Mouse (Mus musculus): ENCODE results near the gene Slc5a6.
A peak's percentile ranks its signal among the peaks of the same experiment; 100 is the strongest.
"Not testable (repeated sequence)": the region's sequence is repeated elsewhere in the genome, so short reads cannot be mapped to it uniquely, and the experiment has no call there.

The Slc5a6 gene

DNA sequence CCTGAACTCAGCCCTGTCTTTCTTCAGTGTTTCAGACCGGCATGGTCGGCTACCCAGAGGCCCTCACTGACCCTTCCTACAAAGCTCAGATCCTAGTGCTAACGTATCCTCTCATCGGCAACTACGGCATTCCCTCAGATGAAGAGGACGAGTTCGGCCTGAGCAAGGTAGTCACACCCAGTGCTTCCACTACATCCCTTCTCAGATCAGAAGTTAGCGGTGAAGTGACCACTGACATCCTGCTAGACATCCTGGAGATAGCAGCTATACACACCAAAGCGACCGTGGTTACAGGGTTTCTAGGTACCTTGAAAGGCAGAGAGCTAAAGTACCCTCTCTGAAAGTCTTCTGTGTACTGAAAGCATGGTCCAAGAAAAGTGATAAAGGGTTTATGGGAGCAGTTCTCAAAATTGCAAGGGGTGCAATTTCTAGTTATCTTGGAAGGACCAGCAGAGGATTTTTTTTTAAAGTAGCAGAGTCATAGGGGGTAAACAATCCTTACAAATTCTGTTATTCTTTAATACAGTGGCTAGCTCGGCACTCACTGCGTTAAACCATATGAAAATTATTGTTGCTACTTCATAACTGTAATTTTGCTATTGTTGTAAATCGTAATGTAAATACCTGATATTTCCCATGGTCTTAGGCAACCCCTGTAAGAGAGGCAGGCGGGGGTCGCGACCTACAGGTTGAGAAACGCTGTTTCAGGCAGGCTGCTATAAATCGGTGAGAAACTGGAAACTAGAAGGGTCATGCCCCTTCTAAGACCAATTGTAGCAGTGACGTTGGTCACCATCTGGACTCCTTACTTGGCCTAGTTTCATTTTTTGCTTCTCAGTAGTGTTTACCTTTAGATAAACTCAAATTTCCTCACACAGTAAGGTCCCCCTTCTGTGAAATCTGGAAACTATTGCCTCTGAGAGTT is 6.8 kb upstream of the Slc5a6 start:
- DNase-seq (ENCODE audit: low spot score): no peak

DNA sequence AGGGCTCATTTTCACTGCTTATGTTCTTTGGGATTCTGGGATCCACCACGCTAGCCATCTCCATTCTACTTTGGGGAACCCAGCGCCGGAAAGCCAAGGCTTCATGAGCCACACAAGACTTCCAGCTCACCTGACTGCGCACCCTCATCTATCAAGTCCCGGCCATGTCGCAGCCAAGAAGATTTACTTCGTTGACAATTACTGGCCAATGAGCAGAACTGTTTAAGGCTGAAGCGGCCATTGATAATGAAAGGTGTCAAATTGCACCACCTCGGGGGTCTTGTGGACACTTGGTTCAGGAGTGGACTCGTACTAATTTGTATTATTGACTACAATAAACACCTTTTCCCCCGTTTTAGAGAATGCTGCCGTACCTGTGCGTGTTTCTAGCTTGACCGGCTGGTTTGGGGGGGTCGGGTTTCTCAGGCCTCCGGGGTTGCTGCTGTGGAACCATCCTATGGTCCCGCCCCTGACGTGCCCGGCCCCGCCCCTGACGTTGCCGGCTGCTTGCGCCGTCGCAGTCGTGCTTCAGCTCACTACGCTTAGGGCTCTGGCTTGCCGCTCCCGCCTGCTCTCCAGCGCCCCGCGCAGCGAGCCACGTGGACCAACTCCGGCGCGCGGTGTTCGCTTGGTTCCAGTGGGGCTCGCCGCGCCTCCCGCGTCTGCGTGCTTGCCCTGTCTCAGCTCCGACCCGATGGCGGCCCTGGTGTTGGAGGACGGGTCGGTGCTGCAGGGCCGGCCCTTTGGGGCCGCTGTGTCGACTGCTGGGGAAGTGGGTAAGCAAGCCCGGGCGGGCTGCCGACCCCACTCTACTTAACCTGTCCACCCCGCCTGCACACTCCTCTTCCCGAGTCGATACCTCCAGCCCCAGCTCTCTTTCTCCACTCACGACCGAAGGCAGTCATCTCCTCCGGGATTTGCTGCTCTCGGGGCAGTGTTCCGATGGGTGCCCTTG is 5.8 kb upstream of the Slc5a6 start, which contains the start of gene Cad:
Cad (plus strand) TSS at position 520 of the 955 bp plus-strand sequence.
- peak; percentile 69 for DNase-seq (ENCODE audit: low spot score)

DNA sequence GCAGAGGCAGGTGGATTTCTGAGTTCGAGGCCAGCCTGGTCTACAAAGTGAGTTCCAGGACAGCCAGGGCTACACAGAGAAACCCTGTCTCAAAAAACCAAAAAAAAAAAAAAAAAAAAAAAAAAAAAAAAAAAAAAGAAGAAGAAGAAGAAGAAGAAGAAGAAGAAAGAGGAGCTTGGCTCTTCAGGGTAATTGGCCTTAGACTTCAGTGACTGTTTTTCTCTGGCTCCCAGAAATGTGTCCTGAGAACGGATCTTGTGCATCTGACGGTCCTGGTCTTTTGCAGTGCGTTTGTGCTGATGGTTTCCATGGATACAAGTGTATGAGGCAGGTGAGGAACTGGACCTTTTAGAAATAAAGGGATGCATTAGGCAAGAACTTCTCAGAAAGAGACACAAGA is 5.0 kb upstream of the Slc5a6 start:
- DNase-seq (ENCODE audit: low spot score): not testable (repeated sequence)

DNA sequence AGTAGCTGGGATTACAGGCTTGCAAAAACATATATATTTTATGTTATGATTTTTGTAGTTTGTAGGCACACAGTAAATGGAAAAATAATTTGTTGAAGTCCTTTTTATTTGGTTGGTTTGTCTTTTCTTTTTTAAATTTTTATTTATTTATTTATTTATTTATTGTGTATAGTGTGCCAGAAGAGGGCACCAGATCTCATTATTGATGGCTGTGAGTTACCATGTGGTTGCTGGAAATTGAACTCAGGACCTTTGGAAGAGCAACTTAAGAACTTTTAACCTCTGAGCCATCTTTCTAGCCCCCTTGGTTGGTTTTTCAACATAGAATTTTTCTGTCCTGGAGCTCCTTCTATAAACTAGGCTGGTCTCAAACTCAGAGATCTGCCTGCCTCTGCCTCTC is 1.7 kb upstream of the Slc5a6 start:
- DNase-seq (ENCODE audit: low spot score): no peak

DNA sequence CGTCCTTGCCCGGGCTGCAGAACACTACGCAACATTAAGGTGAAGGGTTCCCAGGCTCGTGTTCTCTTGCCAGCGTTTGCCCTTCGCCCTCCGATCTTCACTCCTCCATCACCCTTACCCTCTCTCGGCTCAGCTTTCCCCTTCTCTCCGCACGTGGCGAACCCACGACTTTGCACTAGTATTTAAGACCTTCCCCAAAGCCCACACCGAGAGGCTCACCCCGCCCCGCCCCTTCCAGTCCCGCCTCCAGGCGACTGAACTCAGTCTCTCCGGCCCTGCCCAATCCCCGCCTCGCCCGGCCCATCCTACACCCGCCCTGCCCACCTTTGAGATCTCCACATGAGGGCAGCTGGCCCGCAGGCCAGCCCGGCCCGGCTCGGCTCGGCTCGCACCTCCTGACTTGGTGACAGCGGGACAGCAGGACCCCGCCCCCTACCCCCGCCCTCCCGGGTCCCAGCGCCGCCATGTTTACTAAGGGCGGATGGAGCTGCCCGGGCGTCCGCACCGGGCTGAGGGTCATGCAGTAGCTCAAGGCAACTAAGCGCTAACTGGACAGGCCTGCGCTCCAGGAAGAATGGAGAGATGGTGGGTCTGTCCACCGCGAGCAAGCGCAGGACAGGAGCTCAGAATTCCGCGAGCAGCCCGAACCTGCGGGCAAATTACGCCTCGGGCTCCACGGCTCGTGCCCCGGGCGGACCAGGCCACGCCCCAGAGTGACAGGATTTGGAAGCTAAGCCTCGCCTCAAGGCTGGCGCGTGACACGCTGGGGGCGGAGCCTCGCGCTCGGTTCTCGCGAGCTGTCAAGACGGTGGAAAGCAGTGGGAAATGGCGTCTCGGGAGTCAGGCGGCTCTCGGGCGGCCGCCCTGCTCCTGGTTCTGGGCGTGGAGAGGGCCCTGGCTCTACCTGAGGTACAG is 619 bp downstream of the Slc5a6 start, which contains the start of gene Atraid:
Atraid (plus strand) TSS at position 465 of the 915 bp plus-strand sequence.
- DNase-seq (ENCODE audit: low spot score): peak; percentile 95

DNA sequence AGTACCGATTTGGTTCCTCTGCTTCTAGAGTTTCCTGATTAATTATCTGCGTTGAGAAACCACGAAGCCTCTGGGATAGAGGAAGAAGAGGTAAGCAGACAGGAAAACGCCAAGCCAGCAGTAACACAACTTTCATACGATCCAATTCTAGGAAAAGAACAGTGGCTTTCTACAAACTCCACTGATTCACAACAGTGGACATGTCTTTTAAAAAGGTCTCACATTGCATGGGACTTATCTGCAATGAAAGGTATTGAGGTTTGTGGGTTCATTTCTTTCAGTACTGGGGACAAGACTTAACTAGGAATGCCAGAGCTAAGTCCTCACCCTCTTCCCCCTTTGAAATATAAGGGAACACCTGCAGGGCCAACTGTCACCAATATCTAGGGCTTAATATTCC is 1.6 kb downstream of the Slc5a6 start:
- no peak for DNase-seq (ENCODE audit: low spot score)

DNA sequence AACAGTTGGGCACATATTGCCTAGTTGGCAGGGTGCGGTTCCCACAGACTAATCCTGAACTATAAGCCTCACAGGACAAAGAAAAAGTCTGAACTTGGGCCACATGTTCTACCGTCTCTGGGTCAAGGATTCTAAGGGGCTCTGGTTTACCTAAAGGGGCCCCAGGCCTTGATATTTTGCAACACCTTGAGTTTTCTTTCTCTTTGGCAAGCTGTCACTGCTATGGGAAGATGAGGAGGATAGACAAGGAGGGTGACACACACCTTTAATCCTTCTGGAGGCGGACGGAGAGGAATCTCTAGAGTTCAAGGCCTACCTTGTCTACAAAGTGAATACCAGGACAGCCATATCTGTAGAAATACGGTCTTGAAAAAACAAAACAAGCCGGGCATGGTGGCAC is 2.3 kb downstream of the Slc5a6 start:
- no peak for DNase-seq (ENCODE audit: low spot score)

DNA sequence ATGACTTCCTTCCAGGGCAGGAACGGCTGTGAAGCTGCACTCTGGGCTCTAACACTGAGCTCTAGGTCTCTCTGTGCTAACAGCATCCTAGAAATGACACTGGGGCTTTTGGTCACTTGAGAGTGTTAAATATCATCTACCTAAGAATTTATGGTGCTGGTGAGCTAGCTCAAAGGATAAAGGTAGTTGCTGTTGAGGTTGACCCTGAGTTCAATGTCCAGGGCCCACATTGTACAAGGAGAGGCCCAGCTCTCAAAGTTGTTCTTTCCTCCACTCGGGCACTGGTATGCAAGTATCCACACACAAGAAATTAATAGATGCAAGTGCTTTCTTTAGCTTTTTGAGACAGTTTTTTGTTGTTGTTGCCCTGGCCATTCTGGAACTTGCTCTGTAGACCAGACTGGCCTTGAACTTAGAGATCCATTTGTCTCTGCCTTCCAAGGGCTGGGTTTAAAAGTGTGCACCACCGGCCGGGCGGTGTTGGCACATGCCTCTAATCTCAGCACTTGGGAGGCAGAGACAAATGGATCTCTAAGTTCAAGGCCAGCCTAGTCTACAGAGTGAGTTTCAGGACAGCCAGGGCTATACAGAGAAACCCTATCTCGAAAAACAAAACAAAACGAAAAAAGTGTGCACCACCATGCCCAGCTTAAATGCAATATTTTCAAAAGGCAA is 10.4 kb downstream of the Slc5a6 start:
- no peak for DNase-seq (ENCODE audit: low spot score)

DNA sequence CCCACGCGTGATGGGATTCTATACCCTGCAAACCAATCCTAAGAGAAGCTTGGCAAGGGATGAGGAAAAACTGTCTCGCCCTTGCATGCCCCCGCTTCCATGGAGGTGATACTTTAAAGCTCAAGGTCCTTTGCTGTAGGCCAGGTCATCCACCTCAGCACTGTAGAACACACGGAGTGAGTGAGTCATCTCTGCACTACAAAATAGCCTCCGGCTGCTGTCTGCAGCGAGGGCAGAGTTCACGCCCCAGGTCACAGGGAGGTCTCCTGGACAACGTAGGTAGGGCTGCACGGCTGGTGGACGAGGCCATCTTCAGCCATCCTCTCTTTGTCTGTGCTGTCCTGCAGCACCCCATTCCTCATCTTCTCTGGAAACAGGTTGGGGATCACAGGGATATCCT is 12.2 kb downstream of the Slc5a6 start:
- DNase-seq (ENCODE audit: low spot score): not testable (repeated sequence)

DNA sequence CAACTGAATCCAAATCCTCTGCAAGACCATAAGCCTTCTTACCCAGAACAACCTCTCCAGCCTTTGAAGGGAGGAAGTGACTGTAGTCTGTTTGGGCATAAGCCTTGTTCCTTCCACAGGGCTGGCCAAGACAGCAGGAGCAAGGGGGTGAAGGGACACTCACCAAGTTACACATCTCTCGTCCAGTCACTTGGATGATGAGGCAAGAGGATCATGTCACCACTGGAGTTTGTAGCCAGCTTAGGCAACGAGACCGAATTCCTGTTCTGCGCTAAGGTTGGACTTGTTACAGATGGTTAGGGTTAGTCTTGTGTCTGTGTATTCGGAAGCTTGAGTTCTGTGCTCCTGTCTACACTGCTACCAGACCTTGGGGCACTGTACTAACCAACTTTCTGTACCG is 14.1 kb downstream of the Slc5a6 start:
- no peak for DNase-seq (ENCODE audit: low spot score)

DNA sequence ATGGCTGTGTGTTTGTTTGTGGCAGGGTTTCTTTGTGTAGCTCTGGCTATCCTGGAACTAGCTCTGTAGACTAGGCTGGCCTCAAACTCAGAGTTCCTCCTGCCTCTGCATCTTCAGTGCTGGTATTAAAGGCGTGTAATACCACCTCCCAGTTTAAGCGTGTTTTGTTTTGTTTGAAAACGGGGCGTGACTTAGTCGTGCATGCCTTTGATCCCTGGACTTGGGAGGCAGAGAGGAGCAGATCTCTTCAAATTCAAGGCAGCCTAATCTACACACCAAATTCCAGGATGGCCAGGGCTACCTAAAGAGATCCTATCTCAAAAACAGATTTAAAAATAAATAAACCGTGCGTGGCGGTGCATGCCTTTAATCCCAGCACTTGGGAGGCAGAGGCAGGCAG is 17.2 kb downstream of the Slc5a6 start:
- no peak for DNase-seq (ENCODE audit: low spot score)

DNA sequence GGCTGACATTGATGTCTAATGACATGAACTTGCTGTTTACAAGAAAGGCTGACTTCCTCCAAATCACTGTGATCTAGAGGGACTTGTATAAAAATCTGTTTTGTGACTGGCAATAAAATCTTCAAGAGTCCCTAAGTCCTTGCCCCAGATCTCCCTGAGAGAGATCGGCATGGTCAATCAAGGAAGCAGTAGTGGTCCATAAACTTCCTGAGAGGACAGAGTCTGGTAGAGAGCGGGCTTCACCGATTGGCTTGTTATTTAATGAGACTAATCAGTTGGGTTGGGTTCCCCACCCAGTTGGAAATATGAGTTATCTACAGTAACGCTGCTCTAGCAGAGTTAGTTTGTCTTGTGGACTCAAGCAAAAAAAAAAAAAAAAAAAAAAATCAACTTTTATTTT is 17.8 kb downstream of the Slc5a6 start:
- DNase-seq (ENCODE audit: low spot score): no peak

DNA sequence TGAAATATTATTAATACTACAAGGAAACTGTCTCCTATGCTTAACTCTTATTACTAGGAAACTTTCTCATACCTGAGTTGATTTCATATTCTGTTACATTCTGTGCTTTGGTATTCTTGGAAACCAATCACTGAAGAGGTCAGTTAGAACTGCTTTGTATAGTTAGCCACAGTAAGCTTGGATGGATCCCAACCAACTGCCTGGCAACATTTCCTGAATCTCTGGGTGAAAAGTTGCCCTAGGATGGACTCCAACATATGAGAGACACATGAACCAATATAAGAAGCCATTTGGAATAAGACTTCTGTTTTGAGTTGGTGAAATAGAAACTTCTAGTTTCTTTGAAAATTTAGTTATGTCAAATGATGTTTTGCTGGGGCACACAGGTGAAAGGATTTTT is 24.1 kb downstream of the Slc5a6 start:
- DNase-seq (ENCODE audit: low spot score): no peak

DNA sequence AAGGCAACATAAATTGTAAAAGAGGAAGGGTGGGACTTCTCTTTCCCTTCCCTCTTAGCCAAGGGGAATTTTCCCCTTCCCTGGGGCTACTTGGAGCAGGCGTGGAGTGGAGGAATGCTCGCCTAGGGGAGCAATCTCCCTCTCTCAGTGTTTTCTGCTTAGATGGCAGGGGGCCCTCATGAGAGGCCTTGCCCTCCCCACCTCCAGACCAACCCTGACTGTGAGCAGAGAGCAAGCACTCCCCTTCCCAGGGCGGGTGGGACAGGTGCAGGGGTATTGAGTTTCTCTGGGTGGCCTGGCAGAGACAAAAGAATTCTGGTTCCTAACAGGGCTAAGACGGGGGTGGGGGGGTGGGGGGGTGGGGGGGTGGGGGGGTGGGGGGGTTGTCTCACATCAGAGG is 25.5 kb downstream of the Slc5a6 start:
- no peak for DNase-seq (ENCODE audit: low spot score)

DNA sequence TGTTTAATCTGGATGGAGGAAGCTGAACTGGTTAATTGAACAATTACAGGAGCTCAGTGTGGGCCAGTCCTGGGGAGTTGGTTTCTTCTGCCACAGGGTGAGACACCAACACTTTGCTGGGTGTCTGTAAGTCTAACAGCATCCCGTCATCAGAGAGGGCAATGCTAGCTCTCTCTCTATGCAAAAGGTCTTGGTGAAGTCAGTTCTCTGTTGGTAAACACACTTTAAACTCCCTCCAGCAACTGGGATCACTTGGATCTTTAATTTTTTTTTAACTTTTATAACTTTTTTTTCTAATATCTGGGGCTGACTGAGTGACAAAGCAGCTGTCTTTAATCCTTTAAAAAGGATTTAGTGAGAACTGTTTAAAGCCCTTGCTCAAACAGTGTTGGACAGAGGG is 26.0 kb downstream of the Slc5a6 start:
- no peak for DNase-seq (ENCODE audit: low spot score)

DNA sequence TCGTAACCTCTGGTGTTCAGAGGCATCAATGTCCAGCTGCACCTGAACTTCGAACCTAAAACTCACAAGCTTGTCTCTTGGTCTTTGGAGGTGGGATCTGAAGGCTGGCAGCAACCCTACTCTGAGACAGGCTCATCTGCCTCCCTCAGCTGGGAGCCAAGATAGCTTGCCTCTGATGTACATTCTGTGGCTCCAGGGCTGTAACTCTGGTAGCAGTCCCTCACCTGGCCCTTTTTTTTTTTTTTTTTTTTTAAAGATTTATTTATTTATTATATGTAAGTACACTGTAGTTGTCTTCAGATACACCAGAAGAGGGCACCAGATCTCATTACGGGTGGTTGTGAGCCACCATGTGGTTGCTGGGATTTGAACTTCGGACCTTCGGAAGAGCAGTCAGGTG is 26.9 kb downstream of the Slc5a6 start:
- DNase-seq (ENCODE audit: low spot score): not testable (repeated sequence)

DNA sequence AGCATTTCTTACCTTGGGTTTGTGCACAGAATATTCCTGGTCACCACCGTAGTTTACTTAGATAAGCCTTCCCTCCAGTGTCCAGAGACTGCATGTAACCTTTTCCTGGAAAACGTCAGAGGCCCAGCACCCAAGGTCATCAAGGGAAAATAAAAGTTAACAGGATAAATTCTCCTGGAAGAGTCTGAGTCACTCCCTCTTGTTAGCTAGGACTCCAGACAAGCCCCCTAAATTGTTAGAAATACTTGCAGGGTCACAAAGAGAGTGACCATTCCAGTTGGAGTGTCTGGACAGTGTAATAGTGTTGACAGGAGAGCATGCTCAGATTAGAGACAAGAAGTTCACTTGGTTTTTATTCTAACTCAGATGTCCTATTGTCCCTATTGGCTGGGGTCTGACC is 32.8 kb downstream of the Slc5a6 start:
- DNase-seq (ENCODE audit: low spot score): no peak

DNA sequence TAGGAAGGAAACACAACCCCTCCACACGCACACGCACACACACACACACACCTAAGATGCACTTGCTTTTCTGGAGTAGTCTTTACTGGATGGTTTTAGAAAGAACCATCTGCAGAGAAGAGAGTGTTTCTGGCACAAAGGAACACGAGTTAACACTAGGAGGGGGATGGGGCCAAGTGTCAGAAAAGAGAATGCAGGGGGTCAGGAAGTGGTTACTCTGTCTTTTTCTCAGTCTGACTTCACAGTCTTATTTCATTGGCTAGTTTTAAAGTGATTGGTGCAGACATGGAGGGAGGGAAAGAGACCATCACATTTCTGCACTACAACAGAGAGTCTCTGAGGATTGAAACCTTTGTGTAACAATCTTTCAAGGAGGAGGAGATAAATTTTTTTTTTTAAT is 36.0 kb downstream of the Slc5a6 start:
- no peak for DNase-seq (ENCODE audit: low spot score)

DNA sequence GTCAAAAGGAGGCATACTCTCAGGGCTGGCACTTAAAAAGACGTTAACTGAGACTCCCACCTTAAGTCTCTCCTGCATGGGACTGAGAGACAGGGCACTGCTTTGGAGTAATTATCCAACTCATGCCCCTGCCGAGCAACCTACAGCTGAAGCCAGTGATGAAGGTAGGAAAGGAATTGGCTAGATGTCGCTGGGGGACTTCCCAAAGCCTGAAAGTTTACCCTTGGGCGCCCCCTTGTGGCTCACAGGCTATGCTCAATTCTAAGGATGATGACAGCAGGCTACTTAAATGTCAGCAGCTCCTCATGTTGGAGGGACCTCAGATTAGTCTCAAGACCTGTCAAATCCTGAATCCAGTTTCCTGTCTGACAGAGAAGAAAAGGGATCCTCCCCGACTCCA is 44.5 kb downstream of the Slc5a6 start:
- DNase-seq (ENCODE audit: low spot score): peak; percentile 89

DNA sequence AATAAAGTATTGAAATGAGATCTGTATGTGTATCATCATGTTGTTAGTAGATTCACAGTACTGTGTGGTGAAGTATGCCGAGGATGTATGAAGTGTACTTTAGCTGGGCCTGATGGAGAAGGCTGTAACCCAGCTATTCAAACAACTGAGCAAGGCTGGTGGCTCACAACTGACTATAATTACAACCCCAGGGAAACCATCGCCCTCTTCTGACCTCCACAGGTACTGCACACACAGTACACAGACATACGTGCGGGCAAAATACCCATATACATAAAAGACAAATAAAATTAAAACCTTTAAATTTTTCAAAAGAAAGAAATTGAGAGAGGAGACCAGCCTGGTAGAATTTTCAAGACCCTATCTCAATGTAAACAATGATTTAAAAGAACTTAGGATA is 47.2 kb downstream of the Slc5a6 start:
- no peak for DNase-seq (ENCODE audit: low spot score)

DNA sequence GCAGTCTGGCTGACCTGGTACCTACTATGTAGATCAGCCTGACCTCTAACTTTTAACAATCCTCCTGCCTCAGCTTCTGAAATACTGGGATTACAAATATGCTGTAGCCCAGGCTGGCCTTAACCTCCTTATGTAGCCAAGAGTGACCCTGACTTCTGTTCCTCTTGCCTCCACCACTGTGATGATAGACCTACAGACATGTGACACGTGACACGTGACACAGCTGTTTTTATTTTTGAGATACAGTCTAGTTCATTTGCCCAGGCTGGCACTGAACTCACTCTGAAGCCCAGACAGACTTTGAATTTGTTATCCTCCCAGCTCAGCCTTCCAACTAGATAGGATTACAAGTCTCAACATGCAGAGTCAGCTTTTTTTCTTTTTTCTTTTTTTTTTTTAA is 47.7 kb downstream of the Slc5a6 start:
- DNase-seq (ENCODE audit: low spot score): no peak
